Mouse (Mus musculus) 3T3-L1 (cell line): ENCODE results near the gene Mn1.
A peak's percentile ranks its signal among the peaks of the same experiment; 100 is the strongest.

Experiments used
- DNase-seq: peaks from one replicate; pipeline ENCODE4 v3.0.0-alpha.2; 2015; ENCODE audit warnings: low read depth, low spot score

The Mn1 gene

GRCm38 (mm10) chr5:111473425-111473824 is 56.3 kb downstream of the Mn1 start:
- DNase-seq = no peak

- DNase-seq = no peak
Observed at GRCm38 (mm10) chr5:111475721-111476120, 58.6 kb downstream of the Mn1 start.

GRCm38 (mm10) chr5:111476141-111476540 is 59.0 kb downstream of the Mn1 start:
- peak; percentile 12 for DNase-seq

- no peak for DNase-seq
Observed at GRCm38 (mm10) chr5:111485907-111486306, 68.7 kb downstream of the Mn1 start.

GRCm38 (mm10) chr5:111489022-111489616 is 72.0 kb downstream of the Mn1 start:
- DNase-seq = no peak

GRCm38 (mm10) chr5:111490599-111490998 is 73.4 kb downstream of the Mn1 start:
- no peak for DNase-seq

- DNase-seq = no peak
Observed at GRCm38 (mm10) chr5:111491485-111491884, 74.3 kb downstream of the Mn1 start.

- DNase-seq = no peak
Observed at GRCm38 (mm10) chr5:111500036-111500435, 82.9 kb downstream of the Mn1 start.

GRCm38 (mm10) chr5:111501691-111502441 is 84.7 kb downstream of the Mn1 start:
- DNase-seq = no peak

GRCm38 (mm10) chr5:111505241-111505640 is 88.1 kb downstream of the Mn1 start:
- no peak for DNase-seq

GRCm38 (mm10) chr5:111505824-111506223 is 88.7 kb downstream of the Mn1 start:
- DNase-seq = no peak

- no peak for DNase-seq
Observed at GRCm38 (mm10) chr5:111506410-111506809, 89.2 kb downstream of the Mn1 start.
